Mouse (Mus musculus) E14TG2a.4 (cell line): ENCODE measurements around the gene Bcl11a.

Source experiments
- H3K27me3 ChIP-seq: 2 replicates; pipeline ENCODE4 v1.6.1; 2014; ENCODE audit warnings: low read length, control low read depth; ENCODE audit not compliant: insufficient read depth
- H3K36me3 ChIP-seq: 2 replicates; pipeline ENCODE4 v1.6.1; 2014; ENCODE audit warnings: low read length, control low read depth; ENCODE audit not compliant: insufficient read depth
- H3K4me1 ChIP-seq: replicated peaks from 2 replicates; pipeline ENCODE4 v1.6.1; 2014; ENCODE audit warnings: low read depth, low read length, control low read depth
- H3K4me3 ChIP-seq: replicated peaks from 2 replicates; pipeline ENCODE4 v1.5.1; 2014; ENCODE audit warnings: mild to moderate bottlenecking, low read length
- H3K9me3 ChIP-seq: 2 replicates; pipeline ENCODE4 v1.6.1; 2014; ENCODE audit warnings: low read length, control low read depth
- CTCF ChIP-seq: conservative IDR thresholded peaks from 2 replicates; pipeline ENCODE4 v1.5.1; 2014; ENCODE audit warnings: low read length
- NANOG ChIP-seq: IDR thresholded peaks from 2 replicates; pipeline ENCODE4 v1.6.1; 2014; ENCODE audit warnings: borderline replicate concordance, low read length, mixed read lengths
- POU5F1 ChIP-seq: IDR thresholded peaks from 2 replicates; pipeline ENCODE4 v1.6.1; 2014; ENCODE audit warnings: low read length, borderline replicate concordance

Bcl11a gene

DNA sequence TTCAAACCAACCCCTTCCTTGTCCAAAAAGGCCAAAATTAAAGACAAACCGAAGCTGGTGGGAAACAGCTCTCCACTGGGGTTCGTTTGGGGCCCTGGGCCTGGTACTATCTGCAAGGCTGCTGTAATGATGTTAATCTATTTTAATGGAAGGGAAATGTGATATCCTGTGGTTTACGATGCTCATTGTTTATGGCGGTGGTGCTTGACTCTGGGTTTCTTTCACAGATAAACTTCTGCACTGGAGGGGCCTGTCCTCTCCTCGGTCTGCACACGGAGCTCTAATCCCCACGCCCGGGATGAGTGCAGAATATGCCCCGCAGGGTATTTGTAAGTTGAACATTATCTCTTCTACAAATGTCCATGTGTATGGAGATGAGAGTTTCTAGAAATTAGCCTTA, 80.2 kb downstream of the Bcl11a start:
- no peaks in the 10 kb centered on the region for H3K36me3 ChIP-seq
- peaks cover 15% of the 10 kb centered on the region for H3K4me1 ChIP-seq
- H3K9me3 ChIP-seq, result no peaks in the 10 kb centered on the region
- H3K27me3 ChIP-seq, result peaks cover 12% of the 10 kb centered on the region
- no peak overlapping the region for H3K4me3 ChIP-seq
- TF ChIP-seq CTCF (no peak), NANOG (no peak), POU5F1 (no peak)

DNA sequence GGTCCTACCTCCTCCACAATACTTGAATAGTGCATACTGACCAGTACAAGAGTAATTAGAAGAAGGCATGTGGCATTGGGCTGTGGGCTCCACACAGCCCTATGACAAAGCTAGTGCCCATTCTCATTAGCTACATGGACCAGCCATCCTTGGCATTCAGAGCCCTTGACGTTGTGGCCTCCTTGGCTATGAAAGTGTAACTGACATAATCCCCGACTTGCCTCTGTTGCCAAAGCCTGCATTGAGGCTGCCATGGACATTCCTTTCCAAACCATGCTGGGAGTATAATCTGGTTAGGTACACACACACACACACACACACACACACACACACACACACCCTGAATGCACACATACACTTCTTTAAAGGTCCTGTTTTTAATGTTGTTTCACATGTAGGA, 81.8 kb downstream of the Bcl11a start:
- no peak overlapping the region for H3K4me3 ChIP-seq
- H3K4me1 ChIP-seq, result peaks cover 31% of the 10 kb centered on the region
- peaks cover 29% of the 10 kb centered on the region for H3K27me3 ChIP-seq
- TF ChIP-seq POU5F1, result no peak
- TF ChIP-seq NANOG, result no peak
- no peak for TF ChIP-seq CTCF
- H3K9me3 ChIP-seq, result no peaks in the 10 kb centered on the region
- no peaks in the 10 kb centered on the region for H3K36me3 ChIP-seq

DNA sequence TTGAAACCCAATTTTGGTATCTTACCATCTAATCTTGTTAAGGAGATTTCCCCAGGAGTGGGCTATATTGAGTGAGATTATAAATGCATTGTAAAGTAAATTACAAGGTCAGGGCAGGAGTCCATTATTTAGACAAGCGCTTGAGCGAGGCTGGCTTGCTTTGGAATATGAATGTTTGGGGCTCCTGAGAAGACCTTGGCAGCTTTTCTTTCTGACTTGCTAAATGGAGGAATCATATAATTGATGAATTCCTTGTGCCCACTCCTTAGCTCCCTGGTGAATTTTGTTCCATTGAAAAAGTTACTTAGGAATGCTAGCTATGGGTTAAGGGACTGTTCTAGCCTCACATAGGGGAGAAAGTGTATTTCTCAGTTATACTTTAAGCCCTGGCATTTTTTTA, 83.6 kb downstream of the Bcl11a start:
- no peak for TF ChIP-seq CTCF
- no peak for TF ChIP-seq NANOG
- TF ChIP-seq POU5F1, result no peak
- Histone ChIP-seq H3K9me3 (no peaks in the 10 kb centered on the region), H3K4me3 (no peak overlapping the region), H3K4me1 (peaks cover 33% of the 10 kb centered on the region), H3K27me3 (peaks cover 38% of the 10 kb centered on the region), H3K36me3 (no peaks in the 10 kb centered on the region)

DNA sequence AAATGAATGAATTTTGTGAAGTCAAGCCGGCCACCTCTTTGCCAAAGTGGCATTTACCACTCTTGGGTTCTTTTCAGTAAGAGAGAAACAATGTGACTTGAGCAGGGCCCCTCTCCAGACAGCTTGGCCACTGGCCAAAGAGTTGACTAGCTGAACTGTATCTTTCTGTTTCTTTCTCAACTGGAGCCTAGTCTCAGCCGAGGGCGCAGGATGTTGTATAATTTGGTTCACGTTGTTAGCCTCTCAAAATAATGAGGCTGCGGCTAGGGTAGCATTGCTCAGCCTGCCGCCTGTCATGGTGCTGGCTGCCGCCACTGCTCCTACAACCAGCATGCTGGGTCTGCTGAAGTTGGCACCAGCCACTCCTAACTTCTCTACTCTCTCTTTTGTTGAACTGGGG, 84.2 kb downstream of the Bcl11a start:
- Histone ChIP-seq H3K36me3 (no peaks in the 10 kb centered on the region), H3K4me3 (no peak overlapping the region), H3K27me3 (peaks cover 38% of the 10 kb centered on the region), H3K4me1 (peaks cover 29% of the 10 kb centered on the region), H3K9me3 (no peaks in the 10 kb centered on the region)
- no peak for TF ChIP-seq CTCF
- no peak for TF ChIP-seq NANOG
- TF ChIP-seq POU5F1, result no peak

DNA sequence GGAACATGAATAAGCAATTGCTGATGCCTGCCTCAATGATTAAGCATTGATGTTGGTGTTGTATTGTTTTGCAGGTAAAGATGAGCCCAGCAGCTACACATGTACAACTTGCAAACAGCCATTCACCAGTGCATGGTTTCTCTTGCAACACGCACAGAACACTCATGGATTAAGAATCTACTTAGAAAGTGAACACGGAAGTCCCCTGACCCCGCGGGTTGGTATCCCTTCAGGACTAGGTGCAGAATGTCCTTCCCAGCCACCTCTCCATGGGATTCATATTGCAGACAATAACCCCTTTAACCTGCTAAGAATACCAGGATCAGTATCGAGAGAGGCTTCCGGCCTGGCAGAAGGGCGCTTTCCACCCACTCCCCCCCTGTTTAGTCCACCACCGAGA, 85.2 kb downstream of the Bcl11a start:
- Histone ChIP-seq H3K27me3 (peaks cover 38% of the 10 kb centered on the region), H3K36me3 (no peaks in the 10 kb centered on the region), H3K4me1 (peaks cover 20% of the 10 kb centered on the region), H3K9me3 (no peaks in the 10 kb centered on the region), H3K4me3 (peak overlapping the region; percentile 72)
- TF ChIP-seq CTCF, result no peak
- TF ChIP-seq POU5F1, result no peak
- no peak for TF ChIP-seq NANOG

DNA sequence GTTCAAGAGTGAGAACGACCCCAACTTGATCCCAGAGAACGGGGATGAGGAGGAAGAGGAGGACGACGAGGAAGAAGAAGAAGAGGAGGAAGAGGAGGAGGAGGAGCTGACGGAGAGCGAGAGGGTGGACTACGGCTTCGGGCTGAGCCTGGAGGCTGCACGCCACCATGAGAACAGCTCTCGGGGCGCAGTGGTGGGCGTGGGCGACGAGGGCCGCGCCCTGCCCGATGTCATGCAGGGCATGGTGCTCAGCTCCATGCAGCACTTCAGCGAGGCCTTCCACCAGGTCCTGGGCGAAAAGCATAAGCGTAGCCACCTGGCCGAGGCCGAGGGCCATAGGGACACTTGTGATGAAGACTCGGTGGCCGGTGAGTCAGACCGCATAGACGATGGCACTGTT, 86.2 kb downstream of the Bcl11a start:
- Histone ChIP-seq H3K4me3 (peak overlapping the region; percentile 72), H3K27me3 (peaks cover 38% of the 10 kb centered on the region), H3K9me3 (no peaks in the 10 kb centered on the region), H3K36me3 (no peaks in the 10 kb centered on the region), H3K4me1 (peaks cover 19% of the 10 kb centered on the region)
- TF ChIP-seq CTCF (no peak), POU5F1 (no peak), NANOG (no peak)

DNA sequence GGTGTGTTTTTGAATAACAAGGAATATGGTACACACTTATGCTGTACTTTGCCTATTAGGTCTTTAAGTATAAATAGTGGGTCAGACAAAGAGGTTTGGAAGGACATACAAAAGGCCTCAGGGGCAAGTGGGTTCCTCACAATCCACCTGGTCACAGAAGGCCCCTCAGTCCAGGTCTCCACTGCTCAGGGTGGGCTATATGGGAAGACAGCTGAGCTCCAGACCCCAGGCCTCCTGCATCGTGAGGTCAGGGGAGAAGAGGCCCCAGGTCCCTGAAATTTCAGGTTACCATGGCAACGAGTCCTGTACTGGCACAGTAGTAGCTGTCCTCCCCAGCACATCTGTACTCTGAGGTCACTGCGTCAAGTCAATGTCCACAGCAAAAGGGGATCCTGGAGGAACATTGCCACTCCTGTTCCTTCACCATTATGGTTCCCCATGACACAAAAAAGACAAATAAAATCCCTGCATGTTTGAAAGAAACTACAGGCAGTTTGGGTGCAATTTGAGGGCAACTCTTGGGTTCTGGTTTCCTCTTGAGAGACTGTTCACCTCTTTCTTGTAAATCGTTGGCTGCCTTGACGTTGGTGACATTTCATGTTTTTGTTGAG, 93.9 kb downstream of the Bcl11a start:
- Histone ChIP-seq H3K36me3 (no peaks in the 10 kb centered on the region), H3K27me3 (peaks cover 7% of the 10 kb centered on the region; the same call in 1 of the 2 replicates), H3K4me1 (peaks cover 5% of the 10 kb centered on the region; the same call in 1 of the 2 replicates), H3K4me3 (no peak overlapping the region), H3K9me3 (no peaks in the 10 kb centered on the region)
- TF ChIP-seq POU5F1, result no peak
- no peak for TF ChIP-seq CTCF
- no peak for TF ChIP-seq NANOG

DNA sequence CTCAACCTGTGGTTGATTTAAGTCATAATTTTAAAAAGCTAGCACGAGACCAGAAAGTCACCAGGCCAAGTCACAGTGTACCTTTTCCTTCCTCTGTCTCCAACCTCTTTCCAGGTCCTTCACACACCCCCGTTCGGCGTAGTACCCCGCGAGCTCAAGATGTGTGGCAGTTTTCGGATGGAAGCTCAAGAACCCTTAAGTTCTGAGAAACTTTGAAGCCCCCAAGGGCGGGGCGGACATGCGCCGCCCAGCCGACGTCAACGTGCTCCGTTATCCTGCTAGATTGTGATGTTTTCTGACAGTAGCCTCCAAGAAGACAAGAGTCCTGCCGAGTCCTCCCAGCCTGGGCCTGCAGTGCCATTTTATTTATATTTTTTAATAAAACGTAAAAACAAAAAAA, 94.7 kb downstream of the Bcl11a start:
- Histone ChIP-seq H3K9me3 (no peaks in the 10 kb centered on the region), H3K27me3 (peaks cover 7% of the 10 kb centered on the region; the same call in 1 of the 2 replicates), H3K4me3 (no peak overlapping the region), H3K36me3 (no peaks in the 10 kb centered on the region), H3K4me1 (peaks cover 11% of the 10 kb centered on the region; the same call in 1 of the 2 replicates)
- no peak for TF ChIP-seq POU5F1
- no peak for TF ChIP-seq CTCF
- TF ChIP-seq NANOG, result no peak

DNA sequence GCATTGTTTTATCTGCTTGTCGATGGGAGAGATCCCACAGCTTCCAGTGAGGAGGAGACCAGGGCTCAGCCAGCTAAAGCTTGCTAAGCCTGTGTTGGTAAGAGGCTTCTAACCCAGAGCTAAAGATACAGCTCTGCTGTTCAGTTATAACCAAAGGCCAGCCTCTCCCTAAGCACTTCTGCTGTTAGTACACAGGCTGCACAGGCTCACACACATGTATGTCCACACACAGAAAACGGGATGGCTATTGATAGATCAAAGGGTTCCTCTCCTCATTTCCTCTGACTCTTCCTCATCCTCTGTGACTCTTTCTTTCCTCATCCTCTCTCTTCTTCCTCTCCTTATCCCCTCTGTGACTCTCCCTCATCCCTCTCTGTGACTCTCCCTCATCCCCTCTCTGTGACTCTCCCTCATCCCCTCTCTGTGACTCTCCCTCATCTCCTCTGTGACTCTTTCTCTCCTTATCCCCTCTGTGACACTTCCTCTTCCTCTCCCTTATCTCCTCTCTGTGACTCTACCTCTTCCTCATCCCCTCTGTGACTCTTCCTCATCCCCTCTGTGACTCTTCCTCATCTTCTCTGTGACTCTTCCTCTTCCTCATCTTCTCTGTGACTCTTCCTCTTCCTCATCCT, 96.4 kb downstream of the Bcl11a start:
- Histone ChIP-seq H3K4me3 (no peak overlapping the region), H3K27me3 (peaks cover 7% of the 10 kb centered on the region; the same call in 1 of the 2 replicates), H3K36me3 (no peaks in the 10 kb centered on the region), H3K9me3 (peaks cover 12% of the 10 kb centered on the region), H3K4me1 (peaks cover 14% of the 10 kb centered on the region; the same call in 1 of the 2 replicates)
- no peak for TF ChIP-seq CTCF
